Mouse (Mus musculus): ENCODE data around the gene Gm20852.
"Not testable (repeated sequence)": the region's sequence is repeated elsewhere in the genome, so short reads cannot be mapped to it uniquely, and the experiment has no call there.

The Gm20852 gene

DNA sequence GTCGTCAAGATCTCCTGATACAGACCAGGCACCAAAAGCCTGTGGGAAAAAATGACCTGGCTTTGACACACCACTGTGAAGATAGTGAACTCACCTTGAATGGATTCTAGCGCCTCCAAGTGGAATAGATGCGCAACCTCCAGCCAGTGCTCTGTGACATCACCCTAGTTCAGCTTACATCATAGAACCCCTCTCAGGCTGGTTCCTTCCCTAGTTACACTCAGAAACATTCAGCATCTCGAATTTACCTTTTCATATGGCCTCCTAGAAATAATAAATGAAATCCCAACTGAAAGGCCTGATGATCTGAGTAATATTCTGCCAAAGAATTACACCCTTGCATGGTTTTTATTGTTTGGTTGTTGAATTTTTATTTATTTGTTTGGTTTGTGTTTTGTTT, at the start of gene Gm20852:
TSS of gene Gm20852 (minus strand) at position 101 of the 400 bp plus-strand sequence.
- DNase-seq (ENCODE audit: low spot score in 2 of 2), result not testable (repeated sequence)

All from frontal cortex, postnatal 10 days (tissue).